Mouse (Mus musculus) layer of hippocampus, postnatal 25 days (tissue): ENCODE data around the gene Cfap74. TPM values are rescaled to one million over a fixed set of nuclear protein-coding genes. Genes with fewer than 3 reads are reported as not detected.
A peak's percentile ranks its signal among the peaks of the same experiment; 100 is the strongest.

Source experiments
- DNase-seq, 2 experiments: peaks; one replicate each; pipeline ENCODE4 v3.0.0; 2022; ENCODE audit warnings: mixed read lengths in 2 of 2, low spot score in 1 of 2; ENCODE audit errors: extremely low spot score in 1 of 2
- total RNA-seq, 2 experiments: library from RNA; stranded (reverse); gene quantifications; 2 replicates each; pipeline ENCODE4 v1.2.3; 2021

The Cfap74 gene
- total RNA-seq = 10 to 100 TPM in 1 of 2 experiments, 1 to 10 TPM in 1; 9.2 to 11.4 TPM

DNA sequence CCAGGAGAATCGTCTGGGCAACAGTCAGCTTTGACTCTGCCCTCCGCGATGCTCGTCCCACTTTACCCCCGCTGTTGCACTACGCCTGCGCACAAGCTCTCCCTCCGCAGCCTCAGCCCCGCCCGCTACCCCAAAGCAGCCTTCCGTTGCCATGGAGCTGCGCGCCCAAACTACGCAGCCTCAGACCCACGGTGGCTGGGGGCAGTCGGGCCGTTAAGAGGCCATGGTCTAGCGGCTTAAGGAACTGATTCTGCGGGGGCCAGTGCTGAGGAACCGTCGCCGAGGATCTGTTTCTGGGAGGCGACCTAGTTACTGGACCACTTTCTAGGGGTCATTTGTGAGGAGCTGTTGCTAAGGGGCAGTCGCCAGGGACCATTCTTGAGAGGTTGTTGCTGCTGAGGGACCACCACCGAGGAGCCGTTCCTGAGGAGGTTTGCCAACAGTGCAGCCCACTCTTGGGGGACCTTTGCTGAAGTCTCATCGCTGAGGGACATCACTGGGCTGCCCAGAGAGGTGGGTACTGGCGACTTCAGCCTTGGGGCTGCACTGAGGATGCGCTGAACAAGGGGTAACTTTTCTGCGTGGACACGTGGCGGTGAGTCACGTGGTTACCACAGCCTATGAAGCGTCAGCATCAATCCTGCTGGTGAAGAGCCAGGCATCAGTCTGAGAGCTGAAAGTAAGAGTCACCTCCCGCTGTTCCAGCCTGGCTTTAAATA, at the start of gene Cfap74:
TSS of gene Cfap74 (plus strand) at position 133 of the 719 bp plus-strand sequence.
- peak; percentile 72 to 77 for DNase-seq

DNA sequence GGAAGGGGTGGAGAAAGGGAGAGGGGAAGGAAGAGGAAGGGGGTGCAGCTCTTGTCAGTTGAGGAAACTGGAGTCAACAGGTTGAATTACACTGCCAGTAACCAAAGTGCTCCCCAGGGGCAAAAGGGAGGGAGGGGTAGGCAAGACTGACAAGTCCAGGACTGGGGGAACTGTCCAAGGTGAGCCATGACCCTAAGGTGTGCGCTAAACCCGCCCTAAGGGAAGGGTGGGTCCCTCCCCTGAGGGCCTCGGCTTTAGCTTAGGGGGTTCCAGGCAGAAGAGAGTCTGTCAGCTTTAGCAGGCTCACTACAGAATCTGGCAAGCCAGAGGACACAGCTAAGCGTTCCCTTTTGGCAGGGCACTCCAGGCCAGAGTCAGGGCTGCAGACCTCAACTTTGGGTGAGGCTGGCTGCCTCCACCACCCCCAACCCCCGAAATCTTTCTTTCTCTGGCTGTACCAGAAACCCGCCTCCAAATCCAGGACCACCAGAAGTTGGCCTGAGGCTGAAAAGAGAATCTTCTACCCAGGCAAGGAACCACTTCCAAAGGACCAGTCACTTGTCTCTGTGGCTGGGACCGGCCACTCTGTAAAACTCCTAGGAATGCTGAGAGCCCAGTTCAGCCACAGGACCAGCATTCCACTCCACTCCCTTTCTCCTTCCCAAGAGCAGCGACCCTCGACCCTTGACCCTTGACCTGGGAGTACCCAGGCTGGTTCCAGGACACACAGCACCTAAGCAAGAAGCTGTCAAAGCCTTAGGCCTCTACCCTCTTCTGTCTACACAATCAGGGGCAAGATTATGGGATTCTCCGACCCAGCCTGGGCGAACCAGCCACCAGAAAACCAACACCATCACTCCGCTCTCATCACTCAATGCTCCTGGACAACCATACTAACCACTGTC, 49.2 kb upstream of the Cfap74 start:
- no peak for DNase-seq

GRCm38 (mm10) chr4:155360856-155361255, 48.1 kb upstream of the Cfap74 start:
- DNase-seq = no peak

GRCm38 (mm10) chr4:155361303-155361791, 47.6 kb upstream of the Cfap74 start, which contains the start of gene Prkcz:
TSS of gene Prkcz (minus strand) at chr4:155361361.
- no peak for DNase-seq

- DNase-seq = no peak
Observed at GRCm38 (mm10) chr4:155362443-155362842, 46.5 kb upstream of the Cfap74 start.

DNA sequence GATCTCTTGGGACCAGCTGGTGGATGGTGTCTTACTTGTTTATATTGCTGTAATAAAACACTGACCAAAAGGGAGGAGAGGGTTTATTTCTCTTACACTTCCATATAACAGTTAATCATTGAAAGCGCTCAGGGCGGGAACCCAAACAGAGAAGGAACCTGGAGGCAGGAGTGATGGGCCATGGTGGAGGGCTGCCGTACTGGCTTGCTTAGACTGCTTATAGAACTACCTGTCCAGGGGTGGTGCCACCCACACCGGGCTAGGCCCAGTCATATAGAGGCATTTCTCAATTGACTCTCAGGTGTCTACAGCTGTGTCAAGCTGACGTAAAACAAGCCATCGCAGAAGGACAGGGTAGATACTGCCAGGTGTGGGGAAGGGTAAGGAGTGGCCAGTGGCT, 42.2 kb upstream of the Cfap74 start:
- no peak for DNase-seq

GRCm38 (mm10) chr4:155367739-155368138, 41.3 kb upstream of the Cfap74 start:
- no peak for DNase-seq

- peak; percentile 90 to 98 for DNase-seq
Observed at GRCm38 (mm10) chr4:155368684-155369083, 40.3 kb upstream of the Cfap74 start.

- no peak for DNase-seq
Observed at GRCm38 (mm10) chr4:155370737-155371715, 38.0 kb upstream of the Cfap74 start.

- DNase-seq = no peak
Observed at GRCm38 (mm10) chr4:155371797-155372735, 36.9 kb upstream of the Cfap74 start.

- no peak for DNase-seq
Observed at GRCm38 (mm10) chr4:155381974-155382373, 27.0 kb upstream of the Cfap74 start.

GRCm38 (mm10) chr4:155382752-155383151, 26.2 kb upstream of the Cfap74 start:
- DNase-seq = peak in 1 of 2 experiments; percentile 22

DNA sequence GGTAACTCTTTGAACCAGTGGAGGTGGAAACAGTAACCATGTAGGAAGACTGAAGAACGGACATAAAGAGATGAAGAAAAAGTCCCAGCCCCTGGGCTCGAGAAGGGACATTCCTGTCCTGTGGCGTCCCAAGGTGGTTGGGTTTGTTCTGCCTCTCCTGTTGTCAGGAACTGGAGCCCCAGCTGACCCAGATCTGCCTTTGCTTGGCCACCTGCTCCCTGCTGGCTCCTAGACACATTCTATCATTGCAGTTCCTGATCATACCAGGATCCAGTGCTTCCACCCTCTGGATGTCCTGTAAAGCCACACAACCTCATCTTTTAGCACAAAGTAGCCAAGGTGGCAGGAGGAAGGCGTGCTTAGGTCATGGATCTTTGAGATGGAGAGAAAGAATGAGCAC, 25.7 kb upstream of the Cfap74 start:
- no peak for DNase-seq

- DNase-seq = no peak
Observed at GRCm38 (mm10) chr4:155387166-155387565, 21.8 kb upstream of the Cfap74 start.

DNA sequence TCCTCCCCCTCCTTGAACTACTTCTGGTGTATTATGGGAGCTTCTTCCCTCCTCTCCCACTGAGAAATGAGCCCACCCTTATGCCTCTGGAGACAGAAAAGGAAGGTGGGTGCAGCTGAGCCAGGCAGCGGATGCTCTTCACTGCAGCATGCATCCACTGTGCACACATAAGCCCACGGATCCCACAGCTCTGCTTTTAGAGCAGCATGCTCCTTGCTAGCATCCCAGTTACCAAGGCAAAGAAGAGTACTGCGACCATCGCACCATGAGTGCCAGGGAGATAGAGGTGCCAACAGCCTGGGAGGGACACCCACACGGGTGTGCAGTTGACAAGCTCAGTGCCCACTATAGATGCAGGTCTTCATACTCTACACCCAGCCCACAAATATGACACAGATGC, 13.5 kb upstream of the Cfap74 start:
- no peak for DNase-seq

DNA sequence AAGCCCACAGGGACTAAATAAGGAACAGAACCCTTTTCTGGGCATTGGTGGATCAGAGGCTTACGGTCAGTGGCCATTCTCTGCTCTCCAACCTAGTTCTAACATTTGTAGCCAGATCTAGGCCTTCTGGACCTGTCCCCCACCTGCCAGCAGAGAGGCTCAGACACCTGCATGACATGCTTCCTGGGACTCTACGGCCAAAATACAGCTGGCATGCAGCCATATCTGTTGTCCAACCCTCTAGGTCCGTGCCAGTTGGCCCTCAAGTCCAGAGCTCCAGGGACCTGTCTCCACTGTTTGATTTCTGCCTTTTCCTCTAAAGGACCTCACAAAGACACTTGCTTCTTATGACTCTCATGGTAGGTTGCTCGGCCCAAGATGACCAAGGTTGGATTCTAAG, 12.2 kb upstream of the Cfap74 start:
- no peak for DNase-seq

- peak in 1 of 2 experiments; percentile 45 for DNase-seq
Observed at GRCm38 (mm10) chr4:155397511-155398221, 11.3 kb upstream of the Cfap74 start, which contains the start of gene Gabrd. TSS of gene Gabrd (minus strand) at chr4:155398112.

DNA sequence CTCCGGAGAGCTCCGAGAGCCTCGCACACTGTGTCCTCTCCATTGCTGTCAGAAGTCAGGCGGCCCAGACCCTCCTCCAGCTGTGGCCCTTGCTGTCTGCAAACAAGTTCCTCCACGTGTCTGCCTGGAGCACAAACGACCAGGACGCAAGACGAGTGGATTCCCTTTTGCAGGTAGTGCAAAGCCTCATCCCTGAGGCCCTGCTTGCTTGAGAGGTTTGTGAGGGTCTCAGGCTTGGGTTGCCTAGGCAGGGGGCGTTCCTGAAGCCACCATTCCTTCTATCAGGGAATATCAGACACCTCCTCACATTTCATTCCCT, 10.8 kb upstream of the Cfap74 start:
- no peak for DNase-seq
